Mouse (Mus musculus) embryonic facial prominence, embryonic 15.5 days (tissue): Measurements from ENCODE around the gene Olfr139. TPM values are rescaled to one million over a fixed set of nuclear protein-coding genes. Genes with fewer than 3 reads are reported as not detected.

Experiments used
- ATAC-seq: fragments of 200-750 bp; cut with Nextera tagmentation; 2 replicates; pipeline ENCODE4 v1.8.0; 2017; ENCODE audit warnings: low read depth, moderate TSS enrichment; ENCODE audit not compliant: insufficient number of reproducible peaks, low FRiP score, low TSS enrichment
- H3K27ac ChIP-seq: fragments of 300-500 bp; sonication (generic); replicated peaks from 2 replicates; pipeline ENCODE4 v1.5.1; 2015; ENCODE audit warnings: mild to moderate bottlenecking, inconsistent platforms
- H3K27me3 ChIP-seq: fragments of 300-500 bp; sonication (generic); 2 replicates; pipeline ENCODE4 v1.6.1; 2015; ENCODE audit warnings: inconsistent platforms
- H3K36me3 ChIP-seq: fragments of 300-500 bp; sonication (generic); 2 replicates; pipeline ENCODE4 v1.6.1; 2015; ENCODE audit warnings: mild to moderate bottlenecking, inconsistent platforms
- H3K4me1 ChIP-seq: fragments of 300-500 bp; sonication (generic); 2 replicates; pipeline ENCODE4 v1.6.1; 2015; ENCODE audit warnings: inconsistent platforms
- H3K4me2 ChIP-seq: fragments of 300-500 bp; sonication (generic); replicated peaks from 2 replicates; pipeline ENCODE4 v1.6.1; 2015; ENCODE audit warnings: mild to moderate bottlenecking, inconsistent platforms
- H3K4me3 ChIP-seq: fragments of 300-500 bp; sonication (generic); replicated peaks from 2 replicates; pipeline ENCODE4 v1.5.1; 2015; ENCODE audit warnings: mild to moderate bottlenecking, inconsistent platforms
- H3K9ac ChIP-seq: fragments of 300-500 bp; sonication (generic); 2 replicates; pipeline ENCODE4 v1.6.1; 2015; ENCODE audit warnings: inconsistent platforms
- H3K9me3 ChIP-seq: fragments of 300-500 bp; sonication (generic); replicated peaks from 2 replicates; pipeline ENCODE4 v1.6.1; 2016; ENCODE audit warnings: inconsistent platforms
- whole genome bisulfite sequencing: fragments of 180-500 bp; shearing (Covaris S2); methylation state at CpG from one replicate; pipeline ENCODE4 v1.1.7; 2015; 5-methylcytosine and 5-hydroxymethylcytosine counted together
- polyA plus RNA-seq: library from polyadenylated mRNA; unstranded; fragments of >200 nt; fragmentation: Nextera tagmentation; extraction: Ambion mirVana; gene quantifications from 2 replicates; pipeline ENCODE4 v1.2.1, GENCODE M21; 2015

The Olfr139 gene
- 0.13 and 0.24 TPM in 2 replicates for polyA plus RNA-seq

GRCm38 (mm10) chr11:74056451-74056850 lies at the start of gene Olfr139, which contains the start of gene Olfr399:
Olfr139 (minus strand) TSS chr11:74056551.
Olfr399 (minus strand) TSS chr11:74056615.
- no peaks in the 10 kb centered on the region for H3K4me1 ChIP-seq
- no peak for ATAC-seq
- 86% methylated on average over 2 of the region's 2 CpGs for WGBS
- H3K36me3 ChIP-seq, result no peaks in the 10 kb centered on the region
- H3K9ac ChIP-seq, result no peak within 1 kb of the TSS
- H3K27ac ChIP-seq, result no peak within 1 kb of the TSS
- H3K4me2 ChIP-seq, result no peak within 1 kb of the TSS
- H3K9me3 ChIP-seq, result no peaks in the 10 kb centered on the region
- H3K27me3 ChIP-seq, result no peaks in the 10 kb centered on the region
- no peak within 1 kb of the TSS for H3K4me3 ChIP-seq

- Histone ChIP-seq H3K27me3 (no peaks in the 10 kb centered on the region), H3K4me2 (no peak overlapping the region), H3K4me3 (no peak overlapping the region), H3K27ac (no peak overlapping the region), H3K4me1 (no peaks in the 10 kb centered on the region), H3K9me3 (0 out of 2 replicates have a peak, but pooled peaks cover 5% of the 10 kb centered on the region), H3K36me3 (no peaks in the 10 kb centered on the region), H3K9ac (no peak overlapping the region)
- WGBS, result 24% methylated on average over 5 of the region's 5 CpGs
- no peak for ATAC-seq
These were observed 48.7 kb upstream of the Olfr139 start for GRCm38 (mm10) chr11:74105066-74105465.

GRCm38 (mm10) chr11:74101507-74101906 lies 45.2 kb upstream of the Olfr139 start:
- Histone ChIP-seq H3K36me3 (no peaks in the 10 kb centered on the region), H3K4me1 (no peaks in the 10 kb centered on the region), H3K4me3 (no peak overlapping the region), H3K9me3 (no peaks in the 10 kb centered on the region), H3K9ac (no peak overlapping the region), H3K27me3 (no peaks in the 10 kb centered on the region), H3K4me2 (no peak overlapping the region), H3K27ac (no peak overlapping the region)
- ATAC-seq, result no peak
- WGBS, result 42% methylated on average over 2 of the region's 2 CpGs

GRCm38 (mm10) chr11:74100724-74101123 lies 44.4 kb upstream of the Olfr139 start:
- H3K27me3 ChIP-seq, result no peaks in the 10 kb centered on the region
- ATAC-seq, result no peak
- WGBS, result 72% methylated on average over 2 of the region's 2 CpGs

GRCm38 (mm10) chr11:74069655-74070054 lies 13.3 kb upstream of the Olfr139 start, which contains the start of gene Zfp616:
Zfp616 (plus strand) TSS chr11:74069955.
- Histone ChIP-seq H3K27ac (no peak within 1 kb of the TSS), H3K4me1 (no peaks in the 10 kb centered on the region), H3K27me3 (no peaks in the 10 kb centered on the region), H3K9ac (no peak within 1 kb of the TSS), H3K9me3 (no peaks in the 10 kb centered on the region), H3K36me3 (no peaks in the 10 kb centered on the region), H3K4me3 (no peak within 1 kb of the TSS), H3K4me2 (no peak within 1 kb of the TSS)
- 97% methylated on average over 1 of the region's 1 CpGs for WGBS
- ATAC-seq, result no peak

More at GRCm38 (mm10) chr11:74100724-74101123, 44.4 kb upstream of the Olfr139 start:
- no peak overlapping the region for H3K9ac ChIP-seq
- H3K27ac ChIP-seq, result no peak overlapping the region
- H3K4me2 ChIP-seq, result no peak overlapping the region
- no peak overlapping the region for H3K4me3 ChIP-seq
- no peaks in the 10 kb centered on the region for H3K36me3 ChIP-seq
- no peaks in the 10 kb centered on the region for H3K4me1 ChIP-seq
- no peaks in the 10 kb centered on the region for H3K9me3 ChIP-seq

- H3K9ac ChIP-seq, result no peak overlapping the region
- no peak overlapping the region for H3K27ac ChIP-seq
- H3K36me3 ChIP-seq, result no peaks in the 10 kb centered on the region
- no peaks in the 10 kb centered on the region for H3K4me1 ChIP-seq
- no peak overlapping the region for H3K4me3 ChIP-seq
- H3K27me3 ChIP-seq, result no peaks in the 10 kb centered on the region
- H3K9me3 ChIP-seq, result no peaks in the 10 kb centered on the region
- 69% methylated on average over 3 of the region's 3 CpGs for WGBS
- no peak for ATAC-seq
- no peak overlapping the region for H3K4me2 ChIP-seq
These were observed 5.0 kb downstream of the Olfr139 start for GRCm38 (mm10) chr11:74051347-74051746.

Other genes starting within 250 kb of the Olfr139 start
- gene Olfr392, start 239.5 kb downstream of the Olfr139 start, polyA plus RNA-seq, result 0.04 and 0.05 TPM in 2 replicates
- gene Olfr393, start 205.1 kb downstream of the Olfr139 start, polyA plus RNA-seq, result 0.25 TPM in 1 of 2 replicates, not detected in the other
- not detected in 2 replicates for gene Olfr394, start 165.8 kb downstream of the Olfr139 start, polyA plus RNA-seq
- 0.29 TPM in 1 of 2 replicates, not detected in the other for gene Olfr395, start 147.3 kb downstream of the Olfr139 start, polyA plus RNA-seq
- gene Olfr23, start 119.9 kb downstream of the Olfr139 start, polyA plus RNA-seq, result 0.11 and 0.44 TPM in 2 replicates
- 0.04 TPM in 1 of 2 replicates, not detected in the other for gene Olfr397, start 95.7 kb downstream of the Olfr139 start, polyA plus RNA-seq
- not detected in 2 replicates for gene Olfr398, start 66.1 kb downstream of the Olfr139 start, polyA plus RNA-seq
- 0.18 and 0.57 TPM in 2 replicates for gene Olfr399, start 64 bp upstream of the Olfr139 start, polyA plus RNA-seq
- not detected in 2 replicates for gene Zfp616, start 13.4 kb upstream of the Olfr139 start, polyA plus RNA-seq
- gene Olfr401, start 57.2 kb upstream of the Olfr139 start, polyA plus RNA-seq, result not detected in 2 replicates
- gene Olfr402, start 97.0 kb upstream of the Olfr139 start, polyA plus RNA-seq, result 0.05 TPM in 1 of 2 replicates, not detected in the other
- gene Olfr403, start 129.7 kb upstream of the Olfr139 start, polyA plus RNA-seq, result not detected in 2 replicates
- not detected in 2 replicates for gene Olfr43, start 154.8 kb upstream of the Olfr139 start, polyA plus RNA-seq
- gene Olfr406, start 203.3 kb upstream of the Olfr139 start, polyA plus RNA-seq, result not detected in 2 replicates
- gene Olfr59, start 227.2 kb upstream of the Olfr139 start, polyA plus RNA-seq, result 0.12 TPM in 1 of 2 replicates, not detected in the other